Mouse (Mus musculus) lung, embryonic 15.5 days (tissue): ENCODE data around the gene Plekho2. TPM values are rescaled to one million over a fixed set of nuclear protein-coding genes. Genes with fewer than 3 reads are reported as not detected.

Experiments used
- ATAC-seq: fragments of 200-750 bp; cut with Nextera tagmentation; 2 replicates; pipeline ENCODE4 v1.8.0; 2017; ENCODE audit warnings: moderate number of reproducible peaks, borderline replicate concordance; ENCODE audit not compliant: low FRiP score, low TSS enrichment; ENCODE audit errors: extremely low read depth
- H3K27ac ChIP-seq: fragments of 300-500 bp; sonication (generic); 2 replicates; pipeline ENCODE4 v1.5.1; 2015; ENCODE audit warnings: moderate library complexity, mild to moderate bottlenecking, inconsistent platforms
- H3K27me3 ChIP-seq: fragments of 300-500 bp; sonication (generic); 2 replicates; pipeline ENCODE4 v1.6.1; 2015; ENCODE audit warnings: inconsistent platforms
- H3K36me3 ChIP-seq: fragments of 300-500 bp; sonication (generic); 2 replicates; pipeline ENCODE4 v1.6.1; 2015; ENCODE audit warnings: inconsistent platforms
- H3K4me1 ChIP-seq: fragments of 300-500 bp; sonication (generic); 2 replicates; pipeline ENCODE4 v1.6.1; 2015; ENCODE audit warnings: inconsistent platforms
- H3K4me2 ChIP-seq: fragments of 300-500 bp; sonication (generic); 2 replicates; pipeline ENCODE4 v1.6.1; 2015; ENCODE audit warnings: inconsistent platforms, mild to moderate bottlenecking, moderate library complexity
- H3K4me3 ChIP-seq: fragments of 300-500 bp; sonication (generic); 2 replicates; pipeline ENCODE4 v1.5.1; 2015; ENCODE audit warnings: mild to moderate bottlenecking, inconsistent platforms
- H3K9ac ChIP-seq: fragments of 300-500 bp; sonication (generic); 2 replicates; pipeline ENCODE4 v1.6.1; 2015; ENCODE audit warnings: inconsistent platforms
- H3K9me3 ChIP-seq: fragments of 300-500 bp; sonication (generic); 2 replicates; pipeline ENCODE4 v1.6.1; 2016; ENCODE audit warnings: inconsistent platforms
- WGBS: fragments of 180-500 bp; shearing (Covaris S2); methylation state at CpG from one replicate; pipeline ENCODE4 v1.1.7; 2015; 5-methylcytosine and 5-hydroxymethylcytosine counted together
- polyA plus RNA-seq: library from polyadenylated mRNA; unstranded; fragments of >200 nt; fragmentation: Nextera tagmentation; extraction: Ambion mirVana; gene quantifications from 2 replicates; pipeline ENCODE4 v1.2.1, GENCODE M21; 2015

Gene Plekho2
- polyA plus RNA-seq, 1 experiment from 2014 or later: 21.7 TPM

DNA sequence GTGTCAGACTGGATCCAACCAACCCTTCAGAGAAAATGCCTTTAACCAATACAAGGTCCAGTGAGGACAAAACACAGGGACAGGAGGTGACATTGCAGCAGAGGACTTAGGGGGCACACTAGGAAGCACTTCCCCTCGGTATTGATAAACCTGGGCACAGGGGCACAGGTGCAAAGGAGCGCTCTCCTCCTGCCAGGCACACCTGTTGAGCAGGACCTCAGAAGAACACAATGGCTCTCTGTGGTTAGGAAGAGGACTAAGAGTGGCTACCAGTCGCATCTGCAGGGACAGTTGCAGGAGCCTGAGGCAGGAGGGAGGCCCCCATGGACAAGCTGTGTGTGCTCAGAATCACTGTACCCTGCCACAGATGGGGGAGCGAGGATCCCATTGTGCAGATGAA, 43.3 kb downstream of the Plekho2 start:
- Histone ChIP-seq H3K4me3 (no peak overlapping the region), H3K36me3 (no peaks in the 10 kb centered on the region), H3K4me1 (peaks cover 3% of the 10 kb centered on the region), H3K9me3 (no peaks in the 10 kb centered on the region), H3K27me3 (no peaks in the 10 kb centered on the region), H3K4me2 (no peak overlapping the region), H3K9ac (no peak overlapping the region), H3K27ac (no peak overlapping the region)
- WGBS: 73% methylated on average over 4 of the region's 4 CpGs
- ATAC-seq: no peak

DNA sequence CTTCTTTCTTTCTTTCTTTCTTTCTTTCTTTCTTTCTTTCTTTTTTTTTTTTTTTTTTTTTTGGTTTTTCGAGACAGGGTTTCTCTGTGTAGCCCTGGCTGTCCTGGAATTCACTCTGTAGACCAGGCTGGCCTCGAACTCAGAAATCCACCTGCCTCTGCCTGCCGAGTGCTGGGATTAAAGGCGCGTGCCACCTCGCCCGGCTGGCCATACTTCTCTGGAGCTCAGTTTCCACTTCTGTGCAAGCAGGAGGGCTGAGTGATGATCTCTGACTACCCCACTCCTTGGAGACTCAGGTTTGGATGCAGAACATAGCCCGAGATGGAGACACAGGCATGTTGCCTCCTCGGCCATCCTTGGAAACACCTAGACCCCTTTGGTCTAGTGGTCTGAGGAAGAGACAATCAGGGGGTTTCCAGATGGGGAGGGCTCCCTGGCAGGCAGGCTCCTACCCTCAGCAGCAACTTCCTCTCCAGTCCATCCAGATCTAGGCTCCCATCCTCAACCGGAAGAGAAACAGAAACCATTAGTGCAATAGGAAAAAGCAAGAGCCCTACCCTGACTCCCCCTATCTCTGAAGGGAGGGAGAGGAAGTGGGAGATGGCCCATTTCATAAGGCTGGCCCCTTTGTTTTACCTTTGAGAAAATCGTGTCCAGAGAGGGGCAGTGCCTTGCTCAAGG, 43.9 kb downstream of the Plekho2 start:
- Histone ChIP-seq H3K4me1 (no peaks in the 10 kb centered on the region), H3K9me3 (no peaks in the 10 kb centered on the region), H3K36me3 (no peaks in the 10 kb centered on the region), H3K4me3 (no peak overlapping the region), H3K27me3 (no peaks in the 10 kb centered on the region), H3K9ac (no peak overlapping the region), H3K27ac (no peak overlapping the region), H3K4me2 (no peak overlapping the region)
- 82% methylated on average over 11 of the region's 11 CpGs for WGBS
- ATAC-seq: no peak

- WGBS: 59% methylated on average over 3 of the region's 3 CpGs
- Histone ChIP-seq H3K27me3 (no peaks in the 10 kb centered on the region), H3K9ac (no peak overlapping the region), H3K9me3 (no peaks in the 10 kb centered on the region), H3K27ac (no peak overlapping the region), H3K4me1 (no peaks in the 10 kb centered on the region), H3K36me3 (no peaks in the 10 kb centered on the region), H3K4me2 (no peak overlapping the region), H3K4me3 (no peak overlapping the region)
- no peak for ATAC-seq
Observed at GRCm38 (mm10) chr9:65535191-65535722, 44.6 kb downstream of the Plekho2 start.

DNA sequence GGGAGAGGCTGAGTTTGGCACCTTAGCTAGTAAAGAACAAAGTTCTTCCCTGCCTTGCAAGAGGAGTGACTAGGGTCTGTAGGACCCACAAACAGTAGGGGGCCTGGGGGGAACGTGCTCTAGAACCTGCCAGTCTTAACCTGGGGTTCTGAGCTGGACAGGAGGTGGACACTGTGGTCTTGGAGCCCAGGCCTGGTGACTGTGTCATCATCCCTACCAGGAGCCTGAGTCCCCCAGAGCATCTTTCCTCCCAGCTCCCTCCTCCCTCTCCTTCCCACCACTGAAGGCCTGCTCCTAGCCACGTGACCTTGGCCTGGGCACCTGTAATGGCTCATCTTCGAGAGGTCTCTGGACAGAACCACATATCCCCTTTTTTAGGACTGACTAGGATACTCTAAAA, 45.7 kb downstream of the Plekho2 start:
- H3K27me3 ChIP-seq: no peaks in the 10 kb centered on the region
- H3K27ac ChIP-seq: no peak overlapping the region
- H3K4me2 ChIP-seq: no peak overlapping the region
- no peak overlapping the region for H3K9ac ChIP-seq
- no peak for ATAC-seq
- no peaks in the 10 kb centered on the region for H3K36me3 ChIP-seq
- H3K4me1 ChIP-seq: no peaks in the 10 kb centered on the region
- 79% methylated on average over 3 of the region's 3 CpGs for WGBS
- no peak overlapping the region for H3K4me3 ChIP-seq
- no peaks in the 10 kb centered on the region for H3K9me3 ChIP-seq

DNA sequence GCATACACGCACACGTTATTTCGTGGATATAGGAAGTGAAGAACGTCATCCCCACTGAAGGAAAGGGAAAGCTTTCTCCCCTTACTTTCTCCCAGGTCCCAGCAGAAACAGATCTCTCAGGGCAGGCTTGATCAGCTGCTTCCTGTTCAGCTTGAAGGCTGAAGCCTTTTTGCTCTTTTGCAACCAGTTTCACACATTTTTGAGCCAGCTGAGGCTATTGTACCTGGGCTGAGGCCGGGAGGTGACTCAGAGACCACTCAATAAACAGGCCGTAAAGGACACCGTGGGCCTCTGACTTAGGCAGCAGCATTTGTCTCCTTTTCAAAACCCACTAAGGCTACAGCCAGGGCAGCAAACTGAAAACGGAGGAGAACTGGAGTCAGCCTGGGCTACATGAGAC, 46.9 kb downstream of the Plekho2 start:
- Histone ChIP-seq H3K27ac (no peak overlapping the region), H3K9ac (no peak overlapping the region), H3K4me1 (peaks cover 4% of the 10 kb centered on the region; the same call in 1 of the 2 replicates), H3K4me2 (no peak overlapping the region), H3K36me3 (no peaks in the 10 kb centered on the region), H3K4me3 (no peak overlapping the region), H3K27me3 (no peaks in the 10 kb centered on the region), H3K9me3 (no peaks in the 10 kb centered on the region)
- 72% methylated on average over 8 of the region's 8 CpGs for WGBS
- no peak for ATAC-seq

GRCm38 (mm10) chr9:65531283-65531682, 48.6 kb downstream of the Plekho2 start:
- Histone ChIP-seq H3K27me3 (no peaks in the 10 kb centered on the region), H3K4me2 (no peak overlapping the region), H3K27ac (no peak overlapping the region), H3K4me3 (no peak overlapping the region), H3K9me3 (no peaks in the 10 kb centered on the region), H3K36me3 (no peaks in the 10 kb centered on the region), H3K4me1 (peaks cover 4% of the 10 kb centered on the region; the same call in 1 of the 2 replicates), H3K9ac (no peak overlapping the region)
- ATAC-seq: no peak
- 68% methylated on average over 5 of the region's 5 CpGs for WGBS

- Histone ChIP-seq H3K36me3 (no peaks in the 10 kb centered on the region), H3K27ac (no peak overlapping the region), H3K27me3 (no peaks in the 10 kb centered on the region), H3K9me3 (no peaks in the 10 kb centered on the region), H3K4me1 (peaks cover 4% of the 10 kb centered on the region; the same call in 1 of the 2 replicates), H3K9ac (no peak overlapping the region), H3K4me3 (no peak overlapping the region), H3K4me2 (no peak overlapping the region)
- WGBS: 58% methylated on average over 8 of the region's 8 CpGs
- ATAC-seq: no peak
Observed at GRCm38 (mm10) chr9:65529659-65530058, 50.2 kb downstream of the Plekho2 start.

DNA sequence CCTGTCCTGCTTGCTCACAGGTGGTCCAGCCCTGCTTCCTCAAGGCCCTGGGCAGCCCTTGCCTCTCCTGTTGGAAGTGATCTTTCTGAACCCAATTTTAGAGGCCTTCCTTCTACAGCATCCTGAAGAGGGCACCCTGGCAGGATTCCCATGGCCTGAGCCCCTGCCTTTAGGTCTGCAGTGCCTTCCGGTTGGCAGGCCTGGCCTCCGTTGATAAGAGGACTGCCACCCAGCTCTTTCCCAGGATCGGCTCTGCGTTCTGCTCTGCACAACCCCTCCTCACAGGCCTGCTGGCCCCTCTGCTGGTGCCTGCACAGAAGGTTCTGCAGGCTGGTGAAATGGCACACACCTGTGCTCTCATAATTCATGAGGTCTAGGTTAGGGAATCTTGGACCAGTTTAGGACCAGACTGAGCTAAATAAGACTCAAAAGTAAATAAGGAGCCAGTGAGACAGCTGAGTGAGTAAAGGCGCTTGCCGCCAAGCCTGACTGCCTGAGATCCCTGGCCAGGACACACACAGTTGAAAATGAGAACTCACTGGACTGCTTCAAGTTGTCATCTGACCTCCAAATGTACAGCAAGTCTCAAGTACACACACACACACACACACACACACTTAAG, 51.3 kb downstream of the Plekho2 start:
- 61% methylated on average over 6 of the region's 6 CpGs for WGBS
- no peak overlapping the region for H3K9ac ChIP-seq
- no peaks in the 10 kb centered on the region for H3K36me3 ChIP-seq
- 0 out of 2 replicates have a peak, but pooled peaks have one; percentile 39 for ATAC-seq
- no peak overlapping the region for H3K27ac ChIP-seq
- H3K27me3 ChIP-seq: no peaks in the 10 kb centered on the region
- H3K9me3 ChIP-seq: no peaks in the 10 kb centered on the region
- H3K4me1 ChIP-seq: peaks cover 8% of the 10 kb centered on the region
- no peak overlapping the region for H3K4me3 ChIP-seq
- no peak overlapping the region for H3K4me2 ChIP-seq

DNA sequence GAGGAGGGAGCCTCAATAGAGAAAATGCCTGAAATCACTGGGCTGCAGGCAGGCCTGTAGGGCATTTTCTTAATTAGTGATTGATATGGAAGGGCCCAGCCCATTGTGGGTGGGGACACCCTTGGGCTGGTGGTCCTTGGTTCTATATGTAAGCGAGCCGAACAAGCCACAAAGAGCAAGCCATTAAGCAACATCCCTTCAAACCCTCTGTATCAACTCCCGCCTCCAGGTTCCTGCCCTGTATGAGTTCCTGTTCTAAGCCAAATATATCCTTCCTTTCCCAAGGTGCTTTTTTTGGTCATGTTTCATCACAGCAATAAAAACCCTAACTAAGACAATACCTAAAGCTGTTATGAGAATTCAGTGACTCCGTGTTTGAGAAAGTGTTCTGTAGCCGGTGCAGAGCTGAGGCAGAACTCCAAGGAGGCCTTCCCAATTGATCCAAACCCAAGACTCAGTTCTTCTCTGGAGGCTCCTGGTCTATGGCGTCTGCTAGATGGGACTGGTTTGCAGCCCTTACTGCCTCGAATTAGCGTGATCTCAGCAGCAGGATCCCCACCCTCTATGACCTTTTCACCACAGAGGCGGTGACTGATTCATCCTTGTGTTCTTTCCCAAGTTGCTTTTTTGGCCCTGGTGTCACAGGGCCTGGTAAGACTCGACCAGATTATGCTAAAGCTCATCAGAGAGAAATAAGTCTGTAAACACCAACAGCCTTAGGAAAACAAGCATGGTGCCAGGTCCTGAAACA, 54.2 kb downstream of the Plekho2 start:
- Histone ChIP-seq H3K36me3 (no peaks in the 10 kb centered on the region), H3K9ac (no peak overlapping the region), H3K27me3 (no peaks in the 10 kb centered on the region), H3K4me1 (peaks cover 8% of the 10 kb centered on the region), H3K4me2 (no peak overlapping the region), H3K27ac (no peak overlapping the region), H3K4me3 (no peak overlapping the region), H3K9me3 (no peaks in the 10 kb centered on the region)
- no peak for ATAC-seq
- 75% methylated on average over 10 of the region's 10 CpGs for WGBS

DNA sequence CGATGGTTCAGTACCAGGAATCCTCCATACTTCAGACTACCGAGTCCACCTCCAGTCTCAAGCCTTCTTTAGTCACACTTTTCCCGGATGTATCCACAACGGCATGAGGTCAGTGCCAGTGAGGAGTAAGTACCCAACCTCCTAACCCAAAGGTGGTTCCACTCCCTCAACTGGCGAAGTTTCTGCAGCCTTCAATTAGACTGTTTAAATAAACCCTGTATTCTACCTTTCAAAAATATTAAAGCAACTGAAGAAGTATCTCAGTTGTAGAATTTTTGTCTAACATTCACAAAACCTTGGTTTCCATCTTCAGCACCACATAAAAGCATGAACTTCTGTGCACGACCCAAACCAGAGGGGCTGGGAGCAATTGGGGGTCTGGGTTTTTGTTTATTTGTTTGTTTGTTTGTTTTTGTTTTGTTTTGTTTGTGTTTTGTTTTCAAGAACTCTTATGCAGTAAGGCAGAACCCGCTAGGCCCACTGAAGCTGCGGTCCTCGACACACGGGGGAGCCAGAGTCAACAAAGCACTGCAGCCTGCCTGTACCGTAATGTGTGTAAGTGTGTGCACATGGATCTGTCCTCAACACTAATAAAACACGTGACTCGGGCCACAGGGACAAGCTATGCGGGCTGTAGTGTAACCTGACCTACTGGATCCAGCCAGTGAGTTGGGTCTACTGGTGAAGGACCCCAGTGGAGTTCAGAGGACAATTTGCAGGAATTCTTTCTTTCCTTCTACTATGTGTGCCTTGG, 56.1 kb downstream of the Plekho2 start:
- Histone ChIP-seq H3K27ac (no peak overlapping the region), H3K4me3 (no peak overlapping the region), H3K9me3 (no peaks in the 10 kb centered on the region), H3K4me2 (no peak overlapping the region), H3K36me3 (no peaks in the 10 kb centered on the region), H3K4me1 (peaks cover 18% of the 10 kb centered on the region), H3K27me3 (no peaks in the 10 kb centered on the region), H3K9ac (no peak overlapping the region)
- ATAC-seq: peak; percentile 73
- 18% methylated on average over 14 of the region's 14 CpGs for WGBS

- H3K4me1 ChIP-seq: peaks cover 14% of the 10 kb centered on the region
- no peaks in the 10 kb centered on the region for H3K27me3 ChIP-seq
- no peak for ATAC-seq
- no peak overlapping the region for H3K27ac ChIP-seq
- peak overlapping the region; percentile 18 for H3K4me3 ChIP-seq
- peak overlapping the region; percentile 51 for H3K4me2 ChIP-seq
- WGBS: 16% methylated on average over 11 of the region's 11 CpGs
- no peaks in the 10 kb centered on the region for H3K9me3 ChIP-seq
- no peak overlapping the region for H3K9ac ChIP-seq
- H3K36me3 ChIP-seq: no peaks in the 10 kb centered on the region
Observed at GRCm38 (mm10) chr9:65520505-65520876, 59.3 kb downstream of the Plekho2 start.
